Mouse (Mus musculus): Measurements from ENCODE around the gene Olfr873. TPM values are rescaled to one million over a fixed set of nuclear protein-coding genes. Genes with fewer than 3 reads are reported as not detected.

The Olfr873 gene
- polyA plus RNA-seq (2017; shearing (Covaris generic)), result not detected

GRCm38 (mm10) chr9:20298232-20298631 is at the start of gene Olfr873:
Gene Olfr873, plus strand, starts transcription at chr9:20298532.

GRCm38 (mm10) chr9:20282051-20282450 is 16.3 kb upstream of the Olfr873 start, which contains the start of gene Olfr39:
Gene Olfr39, plus strand, starts transcription at chr9:20282351.

GRCm38 (mm10) chr9:20335994-20336393 is 37.7 kb downstream of the Olfr873 start, which contains the start of gene Olfr18:
Gene Olfr18, minus strand, starts transcription at chr9:20336094.

Other genes starting within 250 kb of the Olfr873 start
- not detected for gene Olfr867, start 241.0 kb upstream of the Olfr873 start, polyA plus RNA-seq (2017; shearing (Covaris generic))
- gene Olfr868, start 199.9 kb upstream of the Olfr873 start, polyA plus RNA-seq (2017; shearing (Covaris generic)), result not detected
- gene Olfr869, start 169.5 kb upstream of the Olfr873 start, polyA plus RNA-seq (2017; shearing (Covaris generic)), result not detected
- not detected for gene Olfr870, start 124.5 kb upstream of the Olfr873 start, polyA plus RNA-seq (2017; shearing (Covaris generic))
- gene Olfr871, start 86.3 kb upstream of the Olfr873 start, polyA plus RNA-seq (2017; shearing (Covaris generic)), result not detected
- not detected for gene Olfr872, start 61.4 kb upstream of the Olfr873 start, polyA plus RNA-seq (2017; shearing (Covaris generic))
- not detected for gene Olfr39, start 16.2 kb upstream of the Olfr873 start, polyA plus RNA-seq (2017; shearing (Covaris generic))
- gene Olfr18, start 37.6 kb downstream of the Olfr873 start, polyA plus RNA-seq (2017; shearing (Covaris generic)), result not detected
- 35.3 TPM for gene Zfp560, start 86.6 kb downstream of the Olfr873 start, polyA plus RNA-seq (2017; shearing (Covaris generic))
- gene Zfp26, start 161.6 kb downstream of the Olfr873 start, polyA plus RNA-seq (2017; shearing (Covaris generic)), result 33.1 TPM
- 32.9 TPM for gene Zfp426, start 194.2 kb downstream of the Olfr873 start, polyA plus RNA-seq (2017; shearing (Covaris generic))
- 42.4 TPM for gene Zfp266, start 222.9 kb downstream of the Olfr873 start, polyA plus RNA-seq (2017; shearing (Covaris generic))